Mouse (Mus musculus) liver, embryonic 14.5 days (tissue): ENCODE measurements around the gene Stk17b.

Experiments
- CTCF ChIP-seq: IDR thresholded peaks from 2 replicates; pipeline ENCODE4 v1.5.1; 2016; ENCODE audit warnings: antibody characterized with exemption, low read depth, control low read depth
- EP300 ChIP-seq: IDR thresholded peaks from 2 replicates; pipeline ENCODE4 v1.6.1; 2016; ENCODE audit warnings: antibody characterized with exemption, low read depth

DNA sequence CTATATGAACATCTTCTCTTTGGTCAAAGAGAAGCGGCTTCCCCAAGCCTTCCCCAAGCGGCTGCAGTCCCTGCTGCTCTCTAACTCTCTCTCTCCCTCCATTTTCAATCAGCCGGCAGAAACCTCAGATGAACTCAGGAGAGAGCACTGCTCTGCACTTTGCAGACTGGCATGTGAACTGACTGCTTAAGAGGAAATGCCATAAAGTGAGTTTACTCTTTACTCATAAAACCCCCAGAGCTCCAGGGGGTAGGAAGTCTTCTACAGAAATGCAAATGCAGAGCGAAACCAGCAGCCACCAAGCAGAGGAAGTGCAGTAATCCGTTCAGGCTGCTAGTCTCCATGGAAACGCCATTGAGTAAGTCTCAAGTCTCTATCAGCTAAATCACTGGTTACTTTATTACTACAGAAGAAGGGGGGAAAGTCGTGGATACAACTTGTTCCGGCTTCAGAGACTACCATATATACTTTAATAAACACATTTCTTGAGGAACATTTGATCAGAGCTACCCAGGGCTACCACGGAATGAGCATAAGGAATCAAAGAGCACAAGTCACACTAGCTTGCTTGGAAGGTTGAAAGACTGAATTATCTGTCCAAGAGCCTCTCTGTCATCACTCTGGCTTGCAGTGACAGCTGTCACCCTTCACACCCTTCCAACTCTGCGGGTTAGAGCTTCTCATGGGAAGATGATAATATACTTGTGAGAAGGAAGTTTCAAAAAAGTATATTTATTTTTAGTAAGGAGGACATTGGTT, 38.8 kb upstream of the Stk17b start:
- TF ChIP-seq EP300 (no peak), CTCF (no peak)
